Mouse (Mus musculus) hindbrain, embryonic 15.5 days (tissue): ENCODE measurements at regions not wholly inside any gene's neighbourhood (a gene's known extent, or its start where the extent isn't known, plus 50 kb on each side); places are given as distances from the start of the nearest gene placed in this dataset.
"Not testable (repeated sequence)": the region's sequence is repeated elsewhere in the genome, so short reads cannot be mapped to it uniquely, and the experiment has no call there.

Experiments
- ATAC-seq: fragments of 200-750 bp; cut with Nextera tagmentation; 2 replicates; pipeline ENCODE4 v1.8.0; 2017; ENCODE audit warnings: low read depth, moderate number of reproducible peaks, moderate TSS enrichment; ENCODE audit not compliant: low FRiP score
- H3K27ac ChIP-seq: fragments of 300-500 bp; sonication (generic); replicated peaks from 2 replicates; pipeline ENCODE4 v1.5.1; 2015; ENCODE audit warnings: mild to moderate bottlenecking, inconsistent platforms
- H3K27me3 ChIP-seq: fragments of 300-500 bp; sonication (generic); 2 replicates; pipeline ENCODE4 v1.6.1; 2015; ENCODE audit warnings: control low read depth, inconsistent platforms
- H3K36me3 ChIP-seq: fragments of 300-500 bp; sonication (generic); 2 replicates; pipeline ENCODE4 v1.6.1; 2015; ENCODE audit warnings: control low read depth, inconsistent platforms
- H3K4me1 ChIP-seq: fragments of 300-500 bp; sonication (generic); replicated peaks from 2 replicates; pipeline ENCODE4 v1.6.1; 2015; ENCODE audit warnings: control low read depth, inconsistent platforms
- H3K4me2 ChIP-seq: fragments of 300-500 bp; sonication (generic); 2 replicates; pipeline ENCODE4 v1.6.1; 2015; ENCODE audit warnings: moderate library complexity, mild to moderate bottlenecking, inconsistent platforms
- H3K4me3 ChIP-seq: fragments of 300-500 bp; sonication (generic); 2 replicates; pipeline ENCODE4 v1.5.1; 2015; ENCODE audit warnings: mild to moderate bottlenecking, inconsistent platforms
- H3K9ac ChIP-seq: fragments of 300-500 bp; sonication (generic); 2 replicates; pipeline ENCODE4 v1.6.1; 2015; ENCODE audit warnings: inconsistent platforms
- H3K9me3 ChIP-seq: fragments of 300-500 bp; sonication (generic); 2 replicates; pipeline ENCODE4 v1.6.1; 2016; ENCODE audit warnings: control low read depth, inconsistent platforms
- WGBS: fragments of 180-500 bp; shearing (Covaris S2); methylation state at CpG from one replicate; pipeline ENCODE4 v1.1.7; 2015; 5-methylcytosine and 5-hydroxymethylcytosine counted together

DNA sequence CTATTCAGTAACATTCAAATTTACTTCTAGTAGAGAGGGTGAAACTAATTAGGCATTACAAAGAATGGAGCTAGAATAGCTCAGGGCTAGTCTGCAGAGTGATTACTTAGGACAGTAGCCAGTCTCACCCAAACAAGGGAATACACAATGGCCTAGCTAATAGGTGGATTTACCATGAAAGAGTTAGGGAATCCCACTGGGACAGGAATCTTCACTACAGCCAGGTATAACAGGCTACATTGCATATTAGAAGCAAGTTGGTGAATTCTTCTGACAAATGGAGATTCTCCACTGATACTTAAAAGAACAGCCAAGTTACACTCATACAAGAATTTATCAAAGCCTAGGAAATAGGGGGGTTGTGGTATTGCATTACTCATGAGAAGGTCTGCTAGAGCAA lies 670.2 kb upstream of the Chrm3 start:
- H3K4me3 ChIP-seq, H3K4me1 ChIP-seq, H3K27me3 ChIP-seq, ATAC-seq, H3K9ac ChIP-seq, H3K4me2 ChIP-seq, H3K36me3 ChIP-seq, H3K27ac ChIP-seq, H3K9me3 ChIP-seq: not testable (repeated sequence)

DNA sequence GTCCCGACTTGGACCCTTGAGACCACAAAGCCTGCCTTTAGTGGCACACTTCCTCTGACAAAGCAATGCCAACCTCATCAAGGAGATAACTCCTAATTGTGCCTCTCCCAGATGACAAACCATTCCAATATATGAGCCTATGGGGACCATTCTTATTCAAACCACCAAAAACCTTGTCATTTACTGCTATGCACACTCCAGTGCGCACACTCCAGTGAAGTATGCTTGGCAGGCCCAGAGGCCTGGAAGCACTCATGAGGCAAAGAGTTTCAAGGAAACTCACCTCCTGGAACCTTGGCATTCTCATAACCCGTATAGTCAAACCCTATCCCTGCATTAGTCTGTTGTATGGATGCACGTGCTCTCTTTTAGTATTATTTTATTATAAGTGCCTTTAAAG lies 669.7 kb upstream of the Chrm3 start:
- Histone ChIP-seq H3K9me3 (no peaks in the 10 kb centered on the region), H3K9ac (no peak overlapping the region), H3K27me3 (no peaks in the 10 kb centered on the region), H3K36me3 (no peaks in the 10 kb centered on the region), H3K4me1 (0 out of 2 replicates have a peak, but pooled peaks cover 3% of the 10 kb centered on the region), H3K4me2 (no peak overlapping the region), H3K27ac (no peak overlapping the region), H3K4me3 (no peak overlapping the region)
- ATAC-seq, result no peak
- WGBS, result 79% methylated on average over 4 of the region's 4 CpGs

DNA sequence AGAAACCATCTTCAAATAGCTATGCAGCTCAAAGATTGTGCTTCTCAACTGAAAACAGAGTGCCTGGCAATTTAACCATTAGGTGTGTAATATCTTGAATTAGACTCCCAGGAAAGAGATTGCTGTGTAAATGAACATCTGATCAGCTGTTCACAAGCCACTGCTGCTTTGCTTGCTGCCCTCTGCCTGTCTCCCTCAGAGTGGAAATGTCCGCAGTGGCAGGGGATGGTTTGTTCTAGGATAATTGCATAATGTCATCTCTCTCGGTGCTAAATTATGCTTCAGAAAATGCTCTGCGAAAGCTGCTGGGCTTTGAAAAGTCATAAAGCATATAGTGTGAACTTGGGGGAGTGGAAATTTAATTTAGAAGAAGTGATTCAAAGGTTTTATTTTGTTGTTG lies 665.3 kb upstream of the Chrm3 start:
- 0 out of 2 replicates have a peak, but pooled peaks cover 3% of the 10 kb centered on the region for H3K4me1 ChIP-seq
- H3K27me3 ChIP-seq, result no peaks in the 10 kb centered on the region
- ATAC-seq, result no peak
- H3K4me2 ChIP-seq, result no peak overlapping the region
- 40% methylated on average over 3 of the region's 3 CpGs for WGBS
- H3K36me3 ChIP-seq, result no peaks in the 10 kb centered on the region
- no peak overlapping the region for H3K27ac ChIP-seq
- H3K4me3 ChIP-seq, result no peak overlapping the region
- H3K9me3 ChIP-seq, result no peaks in the 10 kb centered on the region
- no peak overlapping the region for H3K9ac ChIP-seq

DNA sequence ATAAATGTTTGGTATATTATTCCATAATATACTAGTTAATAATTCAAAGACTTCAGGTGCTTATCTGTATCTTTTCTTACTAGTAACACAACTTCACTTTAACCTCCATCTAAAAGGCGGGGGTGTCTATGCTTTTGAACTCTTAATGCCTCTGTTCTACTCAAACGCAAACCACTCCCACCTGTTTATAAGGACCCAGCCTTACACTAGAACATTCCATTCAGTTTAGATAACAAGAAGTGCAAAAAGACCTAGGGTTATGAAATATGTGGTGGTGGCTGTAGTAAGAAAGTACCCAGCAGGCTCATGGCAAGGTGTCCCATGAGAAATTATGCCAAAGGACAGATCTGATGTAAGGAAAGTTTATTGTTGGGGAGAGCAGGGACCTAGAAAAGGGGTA lies 663.8 kb upstream of the Chrm3 start:
- Histone ChIP-seq H3K27ac (no peak overlapping the region), H3K27me3 (no peaks in the 10 kb centered on the region), H3K9me3 (no peaks in the 10 kb centered on the region), H3K36me3 (no peaks in the 10 kb centered on the region), H3K9ac (no peak overlapping the region), H3K4me2 (no peak overlapping the region), H3K4me1 (0 out of 2 replicates have a peak, but pooled peaks cover 3% of the 10 kb centered on the region), H3K4me3 (no peak overlapping the region)
- WGBS, result 92% methylated on average over 2 of the region's 2 CpGs
- no peak for ATAC-seq

DNA sequence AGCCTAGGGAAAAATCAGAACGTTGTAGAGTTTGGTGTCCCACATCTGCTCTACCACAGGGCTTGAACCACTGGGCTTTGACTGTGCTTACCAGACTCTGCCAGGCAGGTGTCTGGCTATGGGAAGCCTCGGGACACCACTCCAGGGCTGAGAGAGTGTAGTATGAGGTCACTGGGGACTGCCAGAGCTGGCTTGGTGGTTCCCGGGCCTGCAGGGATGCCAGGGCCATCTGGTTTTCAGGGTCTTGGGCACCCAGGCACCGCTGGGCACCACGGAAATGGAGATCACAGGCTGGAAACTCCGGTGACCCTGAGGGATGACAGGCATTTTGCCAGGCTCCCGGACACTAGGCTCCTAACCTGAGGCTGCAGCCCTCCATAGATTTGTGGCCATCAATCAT lies 656.9 kb upstream of the Chrm3 start:
- H3K36me3 ChIP-seq, result no peaks in the 10 kb centered on the region
- no peaks in the 10 kb centered on the region for H3K4me1 ChIP-seq
- H3K4me3 ChIP-seq, result no peak overlapping the region
- no peak overlapping the region for H3K9ac ChIP-seq
- no peak for ATAC-seq
- no peaks in the 10 kb centered on the region for H3K9me3 ChIP-seq
- 91% methylated on average over 7 of the region's 7 CpGs for WGBS
- no peak overlapping the region for H3K4me2 ChIP-seq
- no peaks in the 10 kb centered on the region for H3K27me3 ChIP-seq
- H3K27ac ChIP-seq, result no peak overlapping the region

DNA sequence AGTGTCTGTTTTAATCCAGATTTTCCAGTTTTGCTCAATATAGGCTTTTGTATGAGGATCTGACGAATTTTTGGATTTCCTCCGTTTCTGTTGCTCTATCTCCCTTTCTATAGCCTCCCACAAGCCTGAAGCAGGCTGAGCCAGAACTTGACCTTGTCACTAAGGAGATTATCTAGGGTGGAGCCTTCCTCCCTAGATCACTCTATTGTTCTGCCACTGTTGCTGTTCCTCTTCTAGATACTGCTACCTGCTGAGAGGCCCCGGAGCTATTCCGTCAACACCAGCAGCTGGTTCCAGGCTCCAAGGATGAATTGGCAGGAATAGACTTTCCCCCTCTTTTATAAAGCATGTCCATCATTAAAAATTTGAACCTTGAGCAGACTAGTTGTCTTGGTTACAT lies 644.7 kb upstream of the Chrm3 start:
- no peak overlapping the region for H3K4me3 ChIP-seq
- no peaks in the 10 kb centered on the region for H3K36me3 ChIP-seq
- no peak overlapping the region for H3K4me2 ChIP-seq
- H3K4me1 ChIP-seq, result no peaks in the 10 kb centered on the region
- no peaks in the 10 kb centered on the region for H3K9me3 ChIP-seq
- no peak overlapping the region for H3K9ac ChIP-seq
- 29% methylated on average over 4 of the region's 4 CpGs for WGBS
- ATAC-seq, result no peak
- no peak overlapping the region for H3K27ac ChIP-seq
- no peaks in the 10 kb centered on the region for H3K27me3 ChIP-seq

DNA sequence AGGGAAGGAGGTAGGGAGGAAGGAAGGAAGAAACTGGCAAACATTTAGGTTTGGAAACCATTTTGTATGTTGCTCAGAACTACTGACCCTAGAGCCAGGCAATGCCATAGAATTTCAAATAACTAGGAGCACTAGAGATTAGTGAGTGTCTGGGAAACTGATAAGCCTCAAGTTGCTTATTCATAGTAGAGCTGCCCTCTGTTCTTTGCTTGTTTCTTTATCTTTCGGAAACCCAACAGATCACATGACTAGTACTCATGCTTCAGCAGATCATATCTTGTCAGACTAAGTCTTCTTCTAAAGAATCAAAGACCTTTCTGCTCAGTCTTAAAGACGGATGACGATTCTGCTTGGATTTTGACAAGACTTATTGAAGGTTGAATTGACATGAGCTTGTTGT lies 630.5 kb upstream of the Chrm3 start:
- H3K36me3 ChIP-seq, result no peaks in the 10 kb centered on the region
- no peaks in the 10 kb centered on the region for H3K27me3 ChIP-seq
- H3K4me2 ChIP-seq, result no peak overlapping the region
- no peak overlapping the region for H3K27ac ChIP-seq
- 88% methylated on average over 3 of the region's 3 CpGs for WGBS
- H3K9me3 ChIP-seq, result no peaks in the 10 kb centered on the region
- H3K9ac ChIP-seq, result no peak overlapping the region
- H3K4me3 ChIP-seq, result no peak overlapping the region
- no peaks in the 10 kb centered on the region for H3K4me1 ChIP-seq
- no peak for ATAC-seq

DNA sequence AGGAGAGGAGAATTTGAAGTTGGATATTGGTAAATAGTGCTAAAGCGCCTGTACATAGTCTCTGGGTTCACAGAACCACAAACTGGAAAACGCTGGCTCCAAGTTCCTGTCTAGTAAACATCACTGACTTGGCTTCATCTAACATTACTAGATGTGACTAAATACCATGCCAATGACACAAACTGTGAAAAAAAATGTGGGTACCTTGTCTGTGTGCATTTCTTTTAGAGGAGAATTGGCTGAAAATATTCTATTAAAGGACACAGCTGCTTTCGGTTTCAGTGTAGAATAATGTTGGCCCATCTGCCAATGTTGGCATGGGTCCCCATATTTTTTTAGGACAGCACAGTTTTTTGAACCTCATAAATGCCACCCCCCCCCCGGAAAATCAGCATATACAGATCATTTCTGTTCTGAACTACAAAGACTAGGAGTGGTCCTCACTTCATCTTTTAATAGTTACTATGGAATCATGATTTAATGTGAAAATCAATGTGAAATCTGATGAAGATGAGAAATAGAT lies 629.9 kb upstream of the Chrm3 start:
- no peak overlapping the region for H3K27ac ChIP-seq
- ATAC-seq, result no peak
- H3K36me3 ChIP-seq, result no peaks in the 10 kb centered on the region
- H3K4me2 ChIP-seq, result no peak overlapping the region
- no peaks in the 10 kb centered on the region for H3K27me3 ChIP-seq
- H3K4me1 ChIP-seq, result no peaks in the 10 kb centered on the region
- H3K9ac ChIP-seq, result no peak overlapping the region
- 84% methylated on average over 4 of the region's 4 CpGs for WGBS
- no peak overlapping the region for H3K4me3 ChIP-seq
- no peaks in the 10 kb centered on the region for H3K9me3 ChIP-seq

DNA sequence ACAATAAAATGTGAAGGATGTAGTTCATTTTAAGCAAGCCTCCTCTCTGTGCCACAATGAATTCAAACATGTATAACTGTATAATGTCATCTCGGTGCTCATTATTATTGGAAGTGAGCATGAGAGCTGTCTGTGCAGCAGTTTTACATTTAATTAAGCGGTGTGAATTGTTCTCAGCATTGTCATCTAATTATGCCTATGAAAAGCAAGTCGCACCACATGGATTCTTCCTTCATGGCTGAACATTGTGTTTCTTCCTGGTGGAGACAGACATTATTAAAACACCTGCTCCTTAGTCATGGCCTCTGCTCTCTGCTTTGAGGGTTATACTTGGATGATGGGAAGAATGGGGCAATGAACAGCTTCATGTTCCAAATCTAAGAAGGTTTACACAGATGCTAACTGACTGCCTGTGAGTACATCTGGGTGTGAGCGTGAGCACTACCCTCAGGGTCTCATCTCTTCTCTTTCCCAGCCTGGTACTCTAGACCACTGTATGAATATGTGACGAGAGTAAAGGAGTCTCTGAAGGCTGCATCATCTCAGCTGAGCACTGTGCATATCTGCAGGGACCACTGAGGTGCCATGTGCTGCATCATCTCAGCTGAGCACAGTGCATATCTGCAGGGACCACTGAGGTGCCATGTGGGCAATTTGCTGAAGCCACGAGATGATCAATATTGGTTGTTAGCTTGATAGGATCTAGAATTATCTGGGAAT lies 628.6 kb upstream of the Chrm3 start:
- Histone ChIP-seq H3K4me2 (no peak overlapping the region), H3K4me1 (no peaks in the 10 kb centered on the region), H3K4me3 (no peak overlapping the region), H3K9ac (no peak overlapping the region), H3K27ac (no peak overlapping the region), H3K36me3 (no peaks in the 10 kb centered on the region), H3K27me3 (no peaks in the 10 kb centered on the region), H3K9me3 (no peaks in the 10 kb centered on the region)
- peak; percentile 51; the same call in 1 of the 2 replicates for ATAC-seq
- WGBS, result 58% methylated on average over 6 of the region's 6 CpGs

DNA sequence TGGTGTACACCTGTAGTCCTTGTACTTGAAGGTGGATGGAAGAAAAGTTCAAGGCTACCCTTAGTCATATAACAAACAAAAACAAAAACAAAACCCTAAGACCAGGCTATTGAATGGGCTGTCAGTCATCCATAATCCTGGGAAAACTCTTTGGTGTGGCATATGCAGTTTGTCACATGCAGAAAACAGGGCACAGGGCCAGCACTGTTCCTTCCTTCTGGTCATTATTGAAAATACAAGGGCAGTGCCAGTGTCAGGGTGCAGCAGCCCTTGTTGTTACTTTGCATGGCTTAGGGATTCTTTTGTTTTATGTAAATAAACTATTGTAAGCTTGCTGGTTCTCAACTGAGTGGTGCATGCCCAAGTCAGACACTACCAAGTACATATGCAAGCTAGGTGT lies 623.1 kb upstream of the Chrm3 start:
- Histone ChIP-seq H3K9me3 (no peaks in the 10 kb centered on the region), H3K27ac (no peak overlapping the region), H3K4me1 (no peaks in the 10 kb centered on the region), H3K4me2 (no peak overlapping the region), H3K9ac (no peak overlapping the region), H3K27me3 (no peaks in the 10 kb centered on the region), H3K36me3 (no peaks in the 10 kb centered on the region), H3K4me3 (no peak overlapping the region)
- no peak for ATAC-seq

DNA sequence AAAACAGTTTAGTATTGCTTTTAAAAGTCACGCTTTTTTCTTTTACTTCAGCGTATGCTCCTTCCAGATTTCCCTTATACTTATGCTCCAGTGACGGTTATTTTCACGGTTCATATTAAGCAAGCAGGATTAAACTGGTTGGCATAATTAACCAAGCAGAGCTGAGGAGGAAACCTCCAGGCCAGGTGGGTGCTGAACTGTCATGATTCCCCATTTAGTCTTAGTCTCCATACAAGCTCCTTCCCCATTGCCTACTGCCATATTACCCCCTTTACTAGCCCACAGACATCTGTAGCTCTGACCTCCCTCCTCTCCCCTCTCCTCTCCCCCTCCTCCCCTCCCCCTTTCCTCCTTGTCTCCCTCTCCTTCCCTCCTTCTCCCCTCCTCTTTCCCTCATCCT lies 621.9 kb upstream of the Chrm3 start:
- 67% methylated on average over 4 of the region's 4 CpGs for WGBS
- H3K27me3 ChIP-seq, result no peaks in the 10 kb centered on the region
- ATAC-seq, result no peak
- no peak overlapping the region for H3K27ac ChIP-seq
- no peak overlapping the region for H3K4me2 ChIP-seq
- no peaks in the 10 kb centered on the region for H3K4me1 ChIP-seq
- H3K9ac ChIP-seq, result no peak overlapping the region
- no peaks in the 10 kb centered on the region for H3K9me3 ChIP-seq
- H3K4me3 ChIP-seq, result no peak overlapping the region
- no peaks in the 10 kb centered on the region for H3K36me3 ChIP-seq

DNA sequence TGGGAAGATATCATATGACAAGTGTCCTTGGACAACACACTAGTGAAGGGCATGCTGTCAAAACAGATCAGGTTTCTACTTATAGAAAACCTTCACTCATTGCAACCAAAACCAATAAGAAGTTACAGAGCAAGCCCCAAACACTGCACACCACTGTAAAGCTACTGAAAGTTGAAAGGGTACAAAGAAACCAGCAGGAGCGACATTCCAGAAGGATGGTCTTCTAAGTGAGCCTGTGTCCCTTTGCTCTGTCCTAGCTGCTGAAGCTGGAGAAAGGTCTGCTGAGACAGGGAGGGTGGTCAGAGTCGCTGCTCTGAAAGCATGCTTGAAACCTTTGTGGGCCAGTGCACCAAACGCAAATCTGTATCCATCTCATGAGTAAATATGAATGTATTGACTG lies 611.3 kb upstream of the Chrm3 start:
- no peak for ATAC-seq
- H3K4me1 ChIP-seq, result no peaks in the 10 kb centered on the region
- 78% methylated on average over 3 of the region's 3 CpGs for WGBS
- H3K9me3 ChIP-seq, result no peaks in the 10 kb centered on the region
- no peaks in the 10 kb centered on the region for H3K27me3 ChIP-seq
- no peak overlapping the region for H3K4me3 ChIP-seq
- no peak overlapping the region for H3K9ac ChIP-seq
- H3K27ac ChIP-seq, result no peak overlapping the region
- H3K36me3 ChIP-seq, result no peaks in the 10 kb centered on the region
- no peak overlapping the region for H3K4me2 ChIP-seq

DNA sequence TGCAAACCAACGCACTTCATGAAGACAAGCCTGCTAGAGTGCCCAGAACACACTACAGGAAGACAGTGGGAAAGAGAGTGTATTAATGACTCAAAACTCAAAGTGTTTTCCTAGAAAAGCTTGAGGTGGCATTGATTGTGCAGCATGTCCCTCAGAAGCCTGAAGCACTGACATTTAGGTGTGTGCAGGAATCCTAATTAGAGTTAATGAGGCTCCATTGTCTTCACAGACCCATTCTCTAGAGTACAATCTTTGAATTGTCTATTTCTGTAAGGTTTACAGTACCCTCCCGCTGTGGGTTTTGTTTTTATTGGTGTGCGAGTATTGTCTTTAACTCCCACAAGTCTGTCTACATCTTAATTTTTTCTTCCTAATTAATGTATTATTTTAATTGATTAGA lies 610.1 kb upstream of the Chrm3 start:
- 84% methylated on average over 3 of the region's 3 CpGs for WGBS
- no peak overlapping the region for H3K4me3 ChIP-seq
- no peak overlapping the region for H3K27ac ChIP-seq
- no peaks in the 10 kb centered on the region for H3K36me3 ChIP-seq
- no peaks in the 10 kb centered on the region for H3K4me1 ChIP-seq
- no peaks in the 10 kb centered on the region for H3K27me3 ChIP-seq
- H3K4me2 ChIP-seq, result no peak overlapping the region
- no peak for ATAC-seq
- no peaks in the 10 kb centered on the region for H3K9me3 ChIP-seq
- no peak overlapping the region for H3K9ac ChIP-seq
